Mouse (Mus musculus) brain, adult 2 months (tissue): ENCODE measurements around the gene Banf1.
"Not testable (repeated sequence)": the region's sequence is repeated elsewhere in the genome, so short reads cannot be mapped to it uniquely, and the experiment has no call there.

ENCODE experiments used
- DNase-seq: peaks from one replicate; pipeline ENCODE4 v3.0.0; 2011; ENCODE audit warnings: low read depth, low spot score

Gene Banf1

DNA sequence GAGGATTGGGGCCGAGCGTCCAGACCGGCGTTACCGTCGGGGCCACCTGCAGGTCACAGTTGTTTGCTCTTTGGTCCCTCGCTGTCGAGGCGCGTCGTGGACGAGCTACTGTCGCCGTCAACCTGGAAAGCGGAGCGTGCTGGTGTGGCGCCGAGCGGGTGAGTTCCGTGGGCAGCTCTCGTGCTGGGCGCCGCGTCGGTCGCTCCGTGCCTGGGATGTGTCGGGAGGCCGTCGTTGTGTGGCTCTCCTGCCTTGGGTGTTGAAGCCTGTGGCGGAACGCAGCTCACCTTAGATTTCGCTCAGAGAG lies at the start of gene Banf1:
Gene Banf1, minus strand, starts transcription at position 116 of the 307 bp plus-strand sequence.
- no peak for DNase-seq

DNA sequence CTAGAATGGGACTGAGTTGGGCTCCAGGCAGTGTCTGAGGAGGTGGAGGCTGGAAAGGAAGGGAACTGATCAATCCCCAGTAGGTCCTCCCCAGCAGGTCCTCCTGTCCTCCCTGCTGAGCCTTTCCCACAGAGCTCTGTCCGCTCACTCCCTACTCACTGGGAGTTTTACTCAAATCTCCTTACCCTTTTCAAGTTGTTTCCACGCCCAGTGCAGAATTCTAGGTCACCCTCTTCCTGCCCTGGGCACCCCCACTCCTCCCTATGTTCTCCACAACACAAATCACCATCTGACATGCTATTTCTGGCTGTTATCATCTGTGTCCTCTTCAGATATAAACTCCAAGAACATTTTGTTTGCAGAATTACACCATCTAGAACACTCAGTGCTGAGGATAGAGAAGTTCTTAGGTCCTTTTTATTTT lies 47.6 kb upstream of the Banf1 start:
- peak; percentile 63 for DNase-seq

DNA sequence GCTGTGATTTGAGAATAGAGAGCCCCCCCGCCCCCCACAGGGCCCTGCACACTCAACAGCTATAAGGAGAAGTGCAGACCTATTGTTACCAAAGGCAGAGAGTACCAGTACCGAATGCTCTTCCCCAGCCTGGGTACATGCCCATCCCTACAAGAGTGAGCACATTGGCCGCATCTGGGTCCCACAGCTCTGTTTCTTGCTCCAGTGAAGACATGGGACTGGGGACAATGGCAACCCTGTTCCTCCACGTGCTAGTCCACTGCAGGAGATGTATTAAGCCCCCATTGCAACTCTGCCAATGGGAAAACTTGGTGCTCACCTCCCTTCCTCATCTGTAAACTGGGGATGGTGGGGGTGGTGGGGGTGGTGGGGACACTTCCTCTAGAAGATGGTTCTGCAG lies 46.9 kb upstream of the Banf1 start:
- DNase-seq = no peak

DNA sequence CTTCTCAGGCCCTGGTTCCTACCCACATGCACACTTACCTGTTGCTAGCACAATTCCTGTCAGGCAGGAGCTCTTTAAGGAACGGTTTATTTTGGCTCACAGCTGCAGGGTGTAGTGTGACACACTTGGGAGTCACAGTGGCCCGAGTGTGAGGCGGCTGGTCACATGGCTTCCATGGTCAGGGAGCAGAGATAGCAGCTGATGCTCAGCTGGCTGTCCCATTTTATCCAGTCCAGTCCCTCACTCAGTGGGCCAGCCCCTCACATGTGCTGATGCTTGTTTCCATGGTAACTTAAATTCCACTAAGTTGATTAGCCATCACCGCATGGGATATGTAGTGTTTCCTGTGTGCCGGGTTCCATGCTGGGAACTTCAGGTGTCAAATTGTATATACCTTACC lies 45.0 kb upstream of the Banf1 start:
- DNase-seq = no peak

DNA sequence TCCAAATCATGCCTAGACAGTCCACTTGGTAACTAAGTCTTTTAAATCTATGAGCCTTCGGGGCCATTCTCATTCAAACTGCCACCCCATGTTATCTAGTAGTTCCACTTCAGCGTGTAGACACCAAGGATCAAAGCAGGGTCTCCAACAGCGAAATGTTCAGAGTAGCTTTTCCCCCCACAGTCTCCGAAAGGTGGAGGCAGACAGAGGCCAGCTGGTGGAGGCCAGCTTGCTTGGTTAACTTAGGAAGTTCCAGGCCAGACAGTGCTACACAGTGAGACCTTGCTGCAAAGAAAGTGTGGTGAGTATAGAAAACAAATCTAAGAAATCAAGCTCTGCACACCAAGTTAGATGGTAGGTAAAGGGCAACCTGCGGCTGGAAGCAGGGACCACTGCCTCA lies 43.7 kb upstream of the Banf1 start:
- DNase-seq = no peak

DNA sequence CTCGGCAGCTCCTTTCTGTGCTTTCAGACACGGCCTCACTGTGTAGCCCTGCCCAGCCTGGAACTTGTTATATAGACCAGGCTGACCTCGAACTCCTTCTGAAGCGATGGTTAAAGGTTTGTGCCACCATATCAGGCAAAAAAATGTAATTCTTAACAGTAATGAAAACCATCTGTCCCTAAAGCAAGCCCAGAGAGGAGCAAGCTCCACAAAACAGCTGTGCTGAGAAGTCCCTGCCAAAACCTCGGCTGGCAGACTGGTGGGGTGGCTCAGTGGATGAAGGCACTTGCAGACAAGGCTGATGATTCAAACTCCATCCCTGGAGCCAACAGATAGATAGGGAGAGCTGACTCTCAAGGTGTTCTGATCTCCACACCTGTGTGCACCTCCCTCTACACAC lies 42.1 kb upstream of the Banf1 start:
- DNase-seq = peak; percentile 46

DNA sequence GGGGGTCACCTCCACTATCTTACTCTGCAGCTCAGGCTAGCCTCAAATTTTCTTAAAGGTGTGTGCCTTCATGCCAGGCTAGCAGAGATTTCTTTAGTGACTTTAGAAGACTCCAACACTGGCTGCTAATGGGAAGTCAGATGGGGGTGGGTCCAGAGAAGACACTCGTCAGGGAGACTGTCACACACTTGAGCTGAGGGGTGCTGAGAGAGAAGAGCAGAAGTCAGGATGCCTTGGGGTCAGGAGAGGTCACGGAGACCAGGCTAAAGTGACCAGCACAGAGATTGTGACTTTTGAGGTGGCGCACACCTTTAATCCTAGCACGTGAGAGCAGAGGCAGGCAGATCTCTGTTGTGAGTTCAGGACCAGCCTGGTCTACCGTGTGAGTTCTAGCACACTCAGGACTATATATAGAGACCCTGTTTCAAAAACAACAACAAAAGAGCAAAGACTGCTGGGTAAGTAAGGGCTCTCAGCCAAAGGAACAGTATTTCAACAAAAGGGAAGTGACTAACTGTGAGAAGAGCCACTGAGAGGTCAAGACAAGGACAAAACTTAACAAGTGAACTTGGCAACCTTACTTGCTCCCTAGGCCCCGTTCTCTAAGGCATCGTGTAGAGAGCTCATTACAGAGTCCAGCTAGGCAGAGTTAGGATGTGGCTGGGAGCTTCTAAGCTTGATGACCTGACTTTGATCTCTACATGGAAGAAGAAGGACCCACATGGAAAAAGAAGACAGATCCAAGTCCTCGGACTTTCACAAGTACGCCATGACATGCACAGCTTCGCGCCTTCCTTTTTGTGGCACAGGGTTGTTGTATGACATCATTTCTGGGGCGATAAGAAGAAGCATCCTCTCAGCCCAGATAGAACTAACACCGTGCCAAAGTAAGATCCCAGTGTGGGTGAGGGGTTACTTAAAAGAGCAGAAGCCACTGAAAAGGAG lies 41.4 kb upstream of the Banf1 start:
- no peak for DNase-seq

DNA sequence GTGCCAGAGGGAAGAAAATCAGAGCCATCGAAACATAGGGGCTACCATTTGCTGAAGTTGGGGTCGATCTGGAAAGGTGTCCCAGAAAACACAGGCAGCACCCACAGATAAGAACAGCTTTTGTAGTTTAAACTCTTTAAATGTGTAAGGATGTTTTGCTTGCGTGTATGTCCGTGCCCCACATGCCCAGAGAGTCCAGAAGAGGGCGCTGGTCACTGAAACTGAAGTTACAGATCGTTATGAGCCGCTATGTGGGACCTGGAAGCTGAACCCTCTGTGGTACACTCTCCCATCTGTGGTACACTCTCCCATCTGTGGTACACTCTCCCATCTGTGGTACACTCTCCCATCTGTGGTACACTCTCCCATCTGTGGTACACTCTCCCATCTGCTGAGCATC lies 40.2 kb upstream of the Banf1 start:
- peak; percentile 79 for DNase-seq

DNA sequence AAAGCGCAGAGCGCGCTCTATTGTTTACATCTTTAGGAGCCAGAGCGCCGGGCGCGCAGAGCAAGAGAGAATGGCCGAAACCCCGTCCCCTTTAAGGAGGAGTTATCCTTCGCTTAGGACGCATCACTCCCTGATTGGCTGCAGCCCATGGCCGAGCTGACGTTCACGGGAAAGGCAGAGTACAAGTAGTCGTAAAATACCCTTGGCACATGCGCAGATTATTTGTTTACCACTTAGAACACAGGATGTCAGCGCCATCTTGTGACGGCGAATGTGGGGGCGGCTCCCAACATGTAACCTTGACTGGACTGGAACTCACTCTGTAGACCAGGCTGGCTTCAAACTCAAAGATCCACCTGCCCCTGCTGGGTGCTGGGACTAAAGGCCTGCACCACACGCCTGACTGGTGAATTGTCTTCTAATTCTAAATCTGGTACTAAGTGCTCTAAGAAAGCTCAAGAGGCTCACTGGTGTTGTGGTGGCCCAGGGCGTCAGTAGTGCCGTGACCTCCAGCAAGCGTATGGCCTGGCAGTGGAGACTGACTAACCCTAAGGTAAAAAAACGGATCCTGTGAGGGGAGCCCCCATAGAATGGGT lies 39.7 kb upstream of the Banf1 start:
- not testable (repeated sequence) for DNase-seq

DNA sequence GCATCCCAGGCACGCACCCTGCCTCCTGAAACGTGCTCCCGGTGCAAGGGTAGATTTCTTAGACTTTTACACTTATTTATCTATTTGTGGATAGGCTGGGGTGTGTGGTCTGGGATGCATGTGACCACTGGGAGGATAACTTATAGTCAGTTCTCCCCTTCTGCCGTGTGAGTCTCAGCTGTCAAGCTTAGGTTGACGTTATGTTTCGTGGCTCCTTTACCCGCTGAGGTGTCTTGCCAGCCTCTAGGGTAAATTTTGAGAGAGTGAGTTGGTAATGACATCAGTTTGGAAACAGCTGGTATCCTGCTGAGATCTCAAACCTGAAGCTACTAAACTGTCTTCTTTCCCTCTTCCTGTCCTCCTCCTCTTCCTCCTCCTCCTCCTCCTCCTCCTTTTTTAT lies 39.0 kb upstream of the Banf1 start:
- no peak for DNase-seq

DNA sequence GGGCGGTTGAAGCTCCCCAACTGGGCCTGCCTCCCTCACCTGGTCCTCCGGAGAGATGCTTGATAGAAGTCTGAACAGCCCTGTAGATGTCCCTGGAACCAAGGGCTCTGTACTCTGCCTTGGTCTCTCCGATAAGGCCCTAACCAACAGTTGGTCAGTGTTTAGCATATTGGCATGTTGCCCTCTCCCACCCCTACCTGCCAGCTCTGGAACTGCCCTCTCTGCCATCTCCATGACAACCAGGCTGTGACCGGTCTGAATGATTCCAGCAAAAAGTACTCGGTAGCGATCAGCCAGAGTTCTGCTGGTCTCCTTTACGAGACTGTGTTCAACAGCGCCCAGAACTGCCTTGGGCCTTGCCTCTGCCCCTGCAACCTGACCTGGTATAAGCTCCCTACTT lies 35.3 kb upstream of the Banf1 start, which contains the start of gene Tsga10ip:
Gene Tsga10ip, minus strand, starts transcription at position 234 of the 400 bp plus-strand sequence.
- DNase-seq = no peak

DNA sequence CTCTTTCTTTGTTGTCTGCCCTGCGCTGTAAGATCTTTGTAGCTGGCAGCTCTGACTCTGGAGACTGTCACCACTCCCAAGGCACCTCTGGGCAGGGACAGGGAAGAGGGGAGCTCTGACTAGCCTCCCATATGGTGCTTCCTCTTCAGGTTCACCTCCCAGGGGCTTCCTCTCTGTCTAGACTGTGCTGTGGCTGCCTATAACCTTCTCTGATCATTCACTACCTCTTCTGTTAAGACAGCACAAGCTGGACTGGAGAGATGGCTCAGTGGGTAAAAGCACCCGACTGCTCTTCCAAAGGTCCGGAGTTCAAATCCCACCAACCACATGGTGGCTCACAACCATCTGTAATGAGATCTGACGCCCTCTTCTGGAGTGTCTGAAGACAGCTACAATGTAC lies 34.1 kb upstream of the Banf1 start:
- DNase-seq = not testable (repeated sequence)

DNA sequence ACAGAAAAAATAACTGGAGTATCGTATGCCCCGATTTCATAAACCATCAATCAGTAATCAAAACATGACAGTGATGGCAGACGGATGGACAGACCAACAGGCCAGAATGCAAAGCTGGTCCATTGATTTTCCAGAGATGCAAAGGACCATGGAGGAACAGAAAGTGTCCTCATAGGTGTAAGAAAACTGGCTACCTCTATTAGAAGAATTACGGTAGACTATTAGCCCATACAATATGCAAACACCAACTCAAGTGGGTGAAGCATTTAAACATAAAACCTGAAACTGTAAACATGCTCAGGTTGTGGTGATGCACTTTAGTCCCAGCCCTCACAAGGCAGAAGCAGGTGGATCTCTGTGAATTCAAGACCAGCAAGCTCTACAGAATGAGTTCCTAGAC lies 28.4 kb upstream of the Banf1 start:
- DNase-seq = no peak

DNA sequence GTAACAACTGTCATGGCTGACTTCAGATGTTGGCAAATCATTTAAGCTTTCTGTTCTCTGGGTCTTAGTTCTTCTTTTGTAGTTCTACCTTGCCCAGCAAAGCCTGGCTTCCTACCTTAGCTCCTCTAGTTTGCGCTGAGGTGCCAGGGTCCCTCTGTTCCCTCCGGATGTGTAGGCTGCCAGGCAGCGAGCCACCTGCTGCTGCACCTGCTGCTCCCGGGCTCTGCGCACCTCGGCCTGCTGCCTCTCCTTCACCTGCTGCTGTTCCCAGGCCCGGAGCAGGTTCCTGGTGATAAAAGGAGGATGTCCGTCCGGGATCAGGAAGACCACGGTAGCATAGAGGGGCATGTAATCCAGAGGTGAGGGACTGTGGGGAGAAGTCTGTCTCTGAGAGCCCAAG lies 27.2 kb upstream of the Banf1 start:
- peak; percentile 52 for DNase-seq

DNA sequence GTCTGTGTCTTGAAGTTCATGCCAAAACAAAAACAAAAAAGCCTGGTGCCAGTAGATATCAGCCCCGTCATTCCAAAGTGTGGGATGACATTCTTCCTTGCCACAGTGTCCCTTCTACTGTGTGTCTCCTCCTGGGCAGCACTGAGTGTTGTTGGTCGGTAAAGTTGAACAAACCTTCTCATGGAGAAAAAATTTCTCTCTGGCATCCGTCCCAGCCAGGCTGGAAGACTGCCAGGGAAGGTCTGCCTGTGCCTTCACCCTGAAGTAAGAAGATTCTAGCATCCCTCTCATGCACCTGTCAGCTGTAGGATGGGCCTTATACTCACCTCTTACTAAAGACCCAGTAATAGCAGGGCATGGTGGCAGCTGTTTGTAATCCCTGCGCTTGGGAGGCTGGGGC lies 25.9 kb upstream of the Banf1 start:
- peak; percentile 39 for DNase-seq

DNA sequence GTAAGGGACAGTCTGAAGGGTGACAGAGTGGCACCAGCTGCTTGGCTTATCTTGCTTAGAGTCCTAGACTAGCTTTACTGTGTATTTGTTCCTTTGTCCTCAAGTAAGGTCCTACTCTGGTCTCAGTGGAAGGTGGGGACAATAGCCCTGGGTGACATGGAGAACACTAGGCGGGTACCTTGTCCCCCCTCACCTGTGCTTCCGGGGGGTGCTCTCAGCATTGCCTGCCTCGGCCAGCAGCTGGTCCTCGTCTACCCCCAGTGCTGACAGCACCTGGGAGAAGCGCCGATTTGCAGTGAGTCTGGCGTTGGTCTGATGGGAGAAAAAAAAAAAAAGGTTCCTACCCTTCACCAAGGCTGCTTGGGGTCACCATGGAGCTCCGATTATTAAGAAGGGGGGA lies 23.4 kb upstream of the Banf1 start:
- DNase-seq = no peak

DNA sequence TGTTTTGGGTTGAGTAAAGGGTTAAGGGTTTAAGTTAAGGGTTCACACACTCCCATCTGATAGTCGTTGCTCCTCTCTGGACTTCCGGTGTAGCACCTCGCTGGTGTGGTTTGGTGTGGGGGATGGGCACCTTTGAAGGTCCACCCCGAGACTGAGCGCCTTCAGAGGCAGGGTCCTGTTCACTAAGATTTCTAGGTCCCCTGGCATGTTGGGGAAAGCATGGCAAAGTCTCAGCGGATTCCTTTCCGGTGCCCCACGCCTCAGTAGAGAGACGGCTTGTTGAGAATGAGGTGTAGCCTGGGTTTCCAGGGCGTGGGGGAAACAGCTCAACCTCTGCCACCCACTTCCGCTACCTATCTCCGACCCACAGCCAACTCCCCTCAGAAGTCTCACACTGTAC lies 22.7 kb upstream of the Banf1 start:
- DNase-seq = no peak

DNA sequence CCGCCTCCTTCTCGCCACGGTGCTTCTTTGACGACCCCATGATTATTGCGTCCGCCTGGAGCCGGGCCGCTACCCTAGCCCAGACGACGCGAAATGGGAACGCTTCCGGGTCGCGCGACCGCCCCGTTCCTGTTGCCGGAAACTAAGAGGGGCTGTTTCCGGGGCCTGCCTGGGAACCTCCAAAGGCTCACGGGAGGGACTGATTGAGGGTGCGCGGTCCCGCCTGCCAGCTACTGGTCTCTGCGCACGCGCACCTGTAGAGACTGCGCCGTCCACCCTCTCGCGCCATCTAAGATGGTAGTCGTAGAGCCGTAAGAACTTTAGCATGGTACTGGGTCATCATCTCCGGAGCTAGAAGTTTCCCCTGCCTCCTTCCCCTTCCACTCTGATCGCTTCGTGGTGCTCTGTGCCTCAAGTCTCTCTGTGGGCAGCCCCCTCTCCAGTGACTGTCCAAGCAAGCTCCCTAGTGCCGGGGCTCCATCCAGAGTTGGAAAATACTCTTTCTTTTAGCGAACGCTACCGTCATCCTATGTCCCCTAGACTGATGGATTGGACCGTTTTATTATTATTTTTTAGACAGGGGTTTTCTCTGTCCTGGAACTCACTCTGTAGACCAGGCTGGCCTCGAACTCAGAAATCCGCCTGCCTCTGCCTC lies 21.7 kb upstream of the Banf1 start, which contains the start of gene Sart1:
Gene Sart1, minus strand, starts transcription at position 116 of the 655 bp plus-strand sequence.
- DNase-seq = peak; percentile 99

DNA sequence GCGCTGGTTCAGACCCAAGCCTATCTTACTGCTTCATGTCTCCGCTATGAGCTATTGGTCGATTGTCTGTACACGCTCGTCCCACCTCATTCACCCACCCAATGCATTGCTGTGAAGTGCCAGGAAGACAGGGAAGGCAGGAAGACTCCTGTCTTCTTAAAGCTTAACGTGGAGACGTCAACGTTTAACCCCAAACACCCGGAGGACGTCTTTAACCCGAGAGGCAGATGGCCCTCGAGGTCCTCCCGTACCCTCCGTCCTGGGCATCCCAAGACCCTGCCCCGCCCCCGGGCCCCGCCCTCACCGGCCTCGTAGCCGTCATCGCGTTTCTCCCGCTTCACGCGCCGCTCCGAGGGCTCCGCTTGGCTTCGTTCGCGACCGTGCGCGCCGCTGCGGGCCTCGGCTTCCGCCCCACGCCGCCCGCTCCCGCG lies 21.1 kb upstream of the Banf1 start:
- peak; percentile 40 for DNase-seq

DNA sequence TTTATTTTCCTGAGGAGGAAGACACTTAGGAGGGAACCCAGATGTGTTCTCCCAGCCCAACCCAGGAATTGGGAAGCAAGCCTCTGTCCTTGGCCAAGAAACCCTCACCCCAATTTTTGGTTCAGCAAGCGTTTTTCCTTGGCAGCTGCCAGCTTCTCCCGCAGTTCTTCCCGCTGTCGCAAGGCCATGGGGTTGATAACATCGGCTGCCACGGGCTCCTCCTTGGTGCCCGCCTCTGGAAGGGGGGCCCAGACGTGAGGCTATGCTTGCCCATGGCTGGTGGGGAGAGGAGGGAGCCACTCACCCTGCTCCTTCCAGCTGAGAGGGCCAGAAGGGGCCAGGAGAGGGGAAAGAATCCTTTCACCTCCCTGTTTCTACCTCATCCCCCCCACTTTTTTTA lies 17.7 kb upstream of the Banf1 start:
- DNase-seq = no peak

DNA sequence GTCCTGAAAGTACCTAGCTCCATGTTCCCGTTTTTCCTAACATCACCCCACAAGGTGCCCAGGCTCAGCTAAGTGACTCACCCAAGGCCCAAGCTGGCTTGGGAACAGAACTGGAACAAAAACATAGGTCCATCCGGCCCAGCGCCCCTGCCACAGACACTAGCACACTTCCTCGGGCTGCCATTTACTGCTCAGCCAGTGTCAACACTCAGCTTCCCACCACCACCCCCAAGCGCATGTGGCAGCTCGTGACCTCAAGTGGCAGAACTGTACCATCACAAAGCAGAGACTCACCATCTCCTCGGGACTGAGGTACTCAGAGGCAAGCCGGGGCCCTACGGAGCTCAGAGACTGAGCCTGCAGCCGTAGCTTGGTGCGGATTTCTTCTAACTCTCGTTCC lies 16.4 kb upstream of the Banf1 start:
- DNase-seq = no peak

DNA sequence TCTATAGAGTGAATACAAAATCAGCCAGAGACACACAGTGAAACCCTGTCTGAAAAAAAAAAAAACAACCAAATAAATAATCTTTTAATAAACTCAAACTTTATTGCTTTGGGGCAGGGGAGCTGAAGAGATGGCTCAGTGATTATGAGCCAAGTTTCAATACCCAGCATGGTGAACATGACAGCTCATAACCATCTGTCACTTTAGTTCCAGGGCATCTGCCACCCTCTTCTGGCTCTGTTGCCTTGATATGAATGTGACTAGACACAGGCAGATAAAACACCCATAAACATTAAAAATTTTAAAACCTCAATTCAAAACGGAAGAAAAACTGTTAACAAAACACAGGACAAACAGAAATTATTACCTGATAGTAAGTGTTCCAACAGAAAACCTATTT lies 10.5 kb upstream of the Banf1 start:
- peak; percentile 76 for DNase-seq

DNA sequence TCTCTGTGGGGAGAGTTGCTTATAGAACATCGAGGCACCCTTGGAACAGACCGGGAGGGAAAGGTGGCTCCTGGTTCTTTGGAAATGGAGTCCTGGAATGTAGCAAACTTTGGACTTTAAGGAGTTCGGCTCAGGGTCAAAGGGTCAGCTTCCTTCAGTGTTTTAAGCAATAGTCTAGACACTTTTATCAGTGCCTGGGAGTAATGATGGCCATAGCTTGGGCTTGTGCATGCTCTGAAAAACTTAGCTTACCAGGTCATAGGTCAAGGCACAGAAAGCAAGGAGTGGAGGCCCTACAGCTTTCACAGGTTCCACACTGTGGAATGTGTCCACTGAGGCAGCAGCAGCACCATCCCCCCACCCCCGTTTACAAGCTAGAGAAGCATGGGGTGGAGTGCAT lies 7.8 kb upstream of the Banf1 start:
- no peak for DNase-seq
